Mouse (Mus musculus): Measurements from ENCODE around the gene Trpm2. TPM values are rescaled to one million over a fixed set of nuclear protein-coding genes. Genes with fewer than 3 reads are reported as not detected.

Gene Trpm2
- polyA plus RNA-seq, 1 experiment from 2014 or later, result 3.6 TPM

DNA sequence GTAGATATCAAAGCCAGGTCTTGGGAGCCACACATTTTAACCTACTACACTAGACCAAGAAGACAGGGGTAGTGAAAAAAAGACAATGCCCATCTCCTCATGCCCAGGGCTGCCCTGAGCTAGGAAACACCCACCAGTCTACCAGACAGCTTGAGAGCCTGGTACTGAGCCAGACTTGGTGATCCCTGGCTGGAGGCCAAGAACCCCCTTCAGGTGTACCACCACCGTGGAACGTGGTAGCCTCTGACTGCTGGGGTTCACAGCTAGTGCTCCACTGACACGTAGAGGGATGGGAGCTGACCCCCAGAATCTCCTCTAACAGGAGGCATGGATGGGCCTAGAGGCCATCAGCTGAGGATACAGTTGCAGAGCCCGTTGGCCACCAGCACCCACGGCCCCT is 29.8 kb upstream of the Trpm2 start:
- Histone ChIP-seq H3K27ac (replicated peaks; ENCODE audit: low read depth, low read length) (no peak overlapping the region), H3K36me3 (ENCODE audit: control insufficient read depth, insufficient read depth, low read length) (peaks cover 81% of the 10 kb centered on the region), H3K4me3 (replicated peaks; ENCODE audit: low read depth, low read length) (no peak overlapping the region), H3K4me2 (ENCODE audit: low read length) (no peak overlapping the region), H3K27me3 (ENCODE audit: control insufficient read depth, insufficient read depth, low read length) (no peaks in the 10 kb centered on the region), H3K9me3 (ENCODE audit: control insufficient read depth, low read length) (no peaks in the 10 kb centered on the region), H3K4me1 (ENCODE audit: control insufficient read depth, insufficient read depth, low read length) (no peaks in the 10 kb centered on the region), H3K9ac (replicated peaks; ENCODE audit: low read length) (no peak overlapping the region)
- ATAC-seq (ENCODE audit: low FRiP score, low TSS enrichment) (no peak), DNase-seq (no peak)
- 92% methylated on average over 5 of the region's 5 CpGs for WGBS

DNA sequence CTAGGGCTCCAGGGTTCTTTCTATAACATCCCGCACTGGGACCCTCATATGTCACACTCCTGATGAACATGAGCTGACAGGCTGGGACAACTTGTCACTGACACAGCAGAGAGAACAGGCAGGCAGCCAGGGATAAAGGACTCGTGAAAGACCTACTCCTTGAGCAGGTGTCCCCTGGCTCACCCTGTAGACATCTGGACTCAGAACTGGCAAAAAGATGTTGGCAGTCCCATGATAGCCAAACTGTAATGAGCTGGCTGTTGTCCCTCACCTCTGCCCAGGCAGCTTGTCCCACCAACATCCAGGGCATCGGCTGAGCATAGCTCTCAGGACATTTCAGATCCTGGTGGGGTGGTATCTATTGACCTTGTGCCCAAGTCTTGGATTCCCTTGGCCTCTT is 25.3 kb upstream of the Trpm2 start:
- Histone ChIP-seq H3K9ac (replicated peaks; ENCODE audit: low read length) (no peak overlapping the region), H3K4me1 (ENCODE audit: control insufficient read depth, insufficient read depth, low read length) (no peaks in the 10 kb centered on the region), H3K4me3 (replicated peaks; ENCODE audit: low read depth, low read length) (no peak overlapping the region), H3K27ac (replicated peaks; ENCODE audit: low read depth, low read length) (no peak overlapping the region), H3K36me3 (ENCODE audit: control insufficient read depth, insufficient read depth, low read length) (peaks cover 95% of the 10 kb centered on the region), H3K9me3 (ENCODE audit: control insufficient read depth, low read length) (no peaks in the 10 kb centered on the region), H3K4me2 (ENCODE audit: low read length) (no peak overlapping the region), H3K27me3 (ENCODE audit: control insufficient read depth, insufficient read depth, low read length) (no peaks in the 10 kb centered on the region)
- no peak for ATAC-seq (ENCODE audit: low FRiP score, low TSS enrichment)
- no peak for DNase-seq
- WGBS, result 94% methylated on average over 3 of the region's 3 CpGs

DNA sequence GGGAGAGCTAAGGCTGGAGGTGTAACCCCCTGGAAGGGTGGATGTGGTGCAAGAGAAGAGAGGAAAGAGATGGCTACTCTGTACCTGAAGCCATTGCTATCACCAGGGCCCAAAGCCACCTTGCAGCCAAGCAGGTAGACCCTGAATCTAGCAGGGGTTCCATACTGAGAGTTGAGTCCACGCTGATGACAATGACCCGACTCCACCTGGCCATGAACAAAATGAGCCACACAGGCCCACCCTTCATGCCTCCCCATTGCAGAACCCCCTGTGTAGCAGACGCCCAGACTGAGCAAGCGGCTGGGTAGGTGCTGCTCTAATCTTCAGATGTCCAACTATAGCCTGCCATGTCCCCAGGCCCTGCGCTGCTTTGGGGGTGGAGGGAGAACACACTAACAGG is 15.4 kb upstream of the Trpm2 start:
- no peak overlapping the region for H3K27ac ChIP-seq (replicated peaks; ENCODE audit: low read depth, low read length)
- H3K36me3 ChIP-seq (ENCODE audit: control insufficient read depth, insufficient read depth, low read length), result peaks cover 62% of the 10 kb centered on the region
- ATAC-seq (ENCODE audit: low FRiP score, low TSS enrichment) (no peak), DNase-seq (no peak)
- no peak overlapping the region for H3K4me2 ChIP-seq (ENCODE audit: low read length)
- no peaks in the 10 kb centered on the region for H3K4me1 ChIP-seq (ENCODE audit: control insufficient read depth, insufficient read depth, low read length)
- no peaks in the 10 kb centered on the region for H3K27me3 ChIP-seq (ENCODE audit: control insufficient read depth, insufficient read depth, low read length)
- H3K9me3 ChIP-seq (ENCODE audit: control insufficient read depth, low read length), result no peaks in the 10 kb centered on the region
- H3K9ac ChIP-seq (replicated peaks; ENCODE audit: low read length), result no peak overlapping the region
- WGBS, result 75% methylated on average over 5 of the region's 5 CpGs
- H3K4me3 ChIP-seq (replicated peaks; ENCODE audit: low read depth, low read length), result no peak overlapping the region

DNA sequence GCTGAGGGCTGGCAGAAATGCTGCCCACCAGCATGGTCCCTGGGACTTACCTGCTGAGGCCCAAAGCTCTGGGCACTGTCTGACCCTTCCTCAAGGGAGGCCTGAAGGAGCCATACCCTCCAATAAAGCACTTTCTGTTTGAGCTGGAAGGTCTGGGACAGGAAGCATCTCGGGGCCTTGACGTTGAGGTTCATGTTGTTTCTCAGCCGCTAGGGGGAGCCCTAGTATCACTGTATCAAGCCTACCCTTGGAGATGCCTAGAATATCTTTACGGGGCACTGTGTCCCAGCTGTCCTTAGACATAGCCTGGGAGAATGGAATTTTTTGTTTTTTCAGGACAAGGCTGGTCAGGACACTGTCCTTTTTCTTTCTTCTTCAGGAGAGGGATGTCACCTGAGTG is 14.3 kb upstream of the Trpm2 start:
- Histone ChIP-seq H3K9ac (replicated peaks; ENCODE audit: low read length) (no peak overlapping the region), H3K27ac (replicated peaks; ENCODE audit: low read depth, low read length) (no peak overlapping the region), H3K4me3 (replicated peaks; ENCODE audit: low read depth, low read length) (no peak overlapping the region), H3K27me3 (ENCODE audit: control insufficient read depth, insufficient read depth, low read length) (no peaks in the 10 kb centered on the region), H3K36me3 (ENCODE audit: control insufficient read depth, insufficient read depth, low read length) (peaks cover 56% of the 10 kb centered on the region), H3K4me2 (ENCODE audit: low read length) (no peak overlapping the region), H3K4me1 (ENCODE audit: control insufficient read depth, insufficient read depth, low read length) (no peaks in the 10 kb centered on the region), H3K9me3 (ENCODE audit: control insufficient read depth, low read length) (no peaks in the 10 kb centered on the region)
- under 1% methylated on average over 4 of the region's 4 CpGs for WGBS
- ATAC-seq (ENCODE audit: low FRiP score, low TSS enrichment) (peak; percentile 56; the same call in 1 of the 2 replicates), DNase-seq (peak; percentile 92)

DNA sequence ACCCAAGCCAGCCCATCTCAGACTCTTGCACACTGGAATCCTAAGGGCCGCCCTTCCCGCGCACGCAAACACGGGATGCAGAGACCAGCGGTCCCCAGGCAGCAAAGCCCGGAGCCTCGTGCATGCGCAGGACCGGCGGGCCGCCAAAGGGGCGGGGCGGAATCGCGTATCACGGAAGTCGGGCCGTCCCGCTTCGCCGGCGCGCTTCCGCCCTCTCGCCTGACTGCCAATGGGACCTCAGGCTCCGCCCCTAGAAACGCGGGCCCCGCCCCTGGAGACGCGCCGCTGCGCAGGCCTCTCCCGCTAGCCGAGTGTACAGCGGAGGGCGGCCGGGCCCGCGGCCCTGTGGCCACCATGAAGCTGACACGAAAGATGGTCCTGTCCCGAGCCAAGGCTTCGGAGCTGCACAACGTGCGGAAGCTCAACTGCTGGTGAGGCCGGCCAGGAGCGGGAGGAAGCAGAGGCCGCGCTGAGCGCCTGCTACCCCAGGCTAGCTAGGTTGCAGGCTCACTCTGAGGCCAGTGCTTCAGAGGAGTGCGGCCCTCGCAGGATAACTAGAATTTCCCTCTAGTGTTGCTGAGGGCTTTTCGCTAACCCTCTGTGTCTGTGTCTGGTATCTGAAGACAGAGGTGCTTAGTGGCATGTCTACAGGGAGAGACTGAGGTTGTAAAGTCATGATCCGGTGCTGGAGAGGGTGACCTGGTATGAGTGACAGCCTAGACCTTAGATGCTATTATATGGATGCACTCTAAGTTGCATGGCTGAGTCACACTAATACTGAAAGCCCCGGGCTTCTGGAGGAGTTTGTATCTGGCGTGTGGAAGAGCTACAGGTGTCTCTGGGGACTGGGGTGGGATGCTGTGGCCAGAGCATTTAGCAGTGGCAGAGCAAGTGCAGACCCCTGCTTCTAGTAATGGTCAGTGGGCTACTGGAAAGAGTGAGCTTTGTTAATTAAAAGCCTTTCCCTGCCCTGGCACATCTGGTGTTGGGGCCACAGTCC is 8.3 kb upstream of the Trpm2 start, which contains the start of gene 1810043G02Rik:
TSS of gene 1810043G02Rik (plus strand) at position 174 of the 1,000 bp plus-strand sequence.
- peak within 1 kb of the TSS; percentile 67 for H3K4me2 ChIP-seq (ENCODE audit: low read length)
- H3K9ac ChIP-seq (replicated peaks; ENCODE audit: low read length), result peak within 1 kb of the TSS; percentile 78
- H3K9me3 ChIP-seq (ENCODE audit: control insufficient read depth, low read length), result no peaks in the 10 kb centered on the region
- no peaks in the 10 kb centered on the region for H3K27me3 ChIP-seq (ENCODE audit: control insufficient read depth, insufficient read depth, low read length)
- H3K4me3 ChIP-seq (replicated peaks; ENCODE audit: low read depth, low read length), result peak within 1 kb of the TSS; percentile 67
- DNase-seq (peak; percentile 99), ATAC-seq (ENCODE audit: low FRiP score, low TSS enrichment) (peak; percentile 98)
- H3K4me1 ChIP-seq (ENCODE audit: control insufficient read depth, insufficient read depth, low read length), result peaks cover 6% of the 10 kb centered on the region
- H3K27ac ChIP-seq (replicated peaks; ENCODE audit: low read depth, low read length), result peak within 1 kb of the TSS; percentile 86
- WGBS, result 1% methylated on average over 57 of the region's 57 CpGs
- H3K36me3 ChIP-seq (ENCODE audit: control insufficient read depth, insufficient read depth, low read length), result peaks cover 24% of the 10 kb centered on the region

DNA sequence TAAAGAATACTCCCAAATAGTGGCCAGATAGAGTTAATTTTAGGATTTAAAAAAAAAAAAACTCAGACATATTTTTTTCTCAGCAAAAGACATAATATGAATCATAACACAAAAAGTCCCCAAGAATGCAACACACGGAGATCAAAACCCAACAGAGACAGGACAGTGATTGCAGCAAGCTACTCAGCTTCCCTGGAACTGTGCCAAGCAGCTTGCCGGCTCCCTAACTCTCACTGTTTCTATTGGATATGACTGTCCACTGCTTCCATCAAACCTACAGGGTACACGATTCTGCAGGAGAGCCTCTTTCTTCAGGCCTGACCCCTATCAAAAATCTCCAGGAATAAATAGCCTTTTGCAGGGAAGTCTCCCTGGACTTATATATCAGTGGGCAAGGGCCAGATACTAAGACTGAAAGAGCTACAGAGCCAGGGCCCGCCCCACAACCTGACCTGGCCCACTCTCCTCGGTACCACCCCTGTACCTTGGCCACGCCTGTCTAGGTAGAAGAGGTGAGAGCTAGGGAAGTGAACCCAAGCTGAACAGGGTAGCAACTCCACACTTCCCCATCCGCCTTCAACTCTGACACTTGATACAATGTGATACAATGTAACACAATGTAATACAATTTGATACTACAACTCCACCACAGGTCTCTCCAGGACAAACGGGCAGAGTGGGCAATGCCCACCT is 6.2 kb upstream of the Trpm2 start:
- Histone ChIP-seq H3K9me3 (ENCODE audit: control insufficient read depth, low read length) (no peaks in the 10 kb centered on the region), H3K27ac (replicated peaks; ENCODE audit: low read depth, low read length) (no peak overlapping the region), H3K27me3 (ENCODE audit: control insufficient read depth, insufficient read depth, low read length) (no peaks in the 10 kb centered on the region), H3K9ac (replicated peaks; ENCODE audit: low read length) (no peak overlapping the region), H3K4me3 (replicated peaks; ENCODE audit: low read depth, low read length) (no peak overlapping the region), H3K4me1 (ENCODE audit: control insufficient read depth, insufficient read depth, low read length) (peaks cover 6% of the 10 kb centered on the region), H3K36me3 (ENCODE audit: control insufficient read depth, insufficient read depth, low read length) (peaks cover 11% of the 10 kb centered on the region; the same call in 1 of the 2 replicates), H3K4me2 (ENCODE audit: low read length) (no peak overlapping the region)
- peak; percentile 17 for DNase-seq
- 75% methylated on average over 8 of the region's 8 CpGs for WGBS
- no peak for ATAC-seq (ENCODE audit: low FRiP score, low TSS enrichment)

DNA sequence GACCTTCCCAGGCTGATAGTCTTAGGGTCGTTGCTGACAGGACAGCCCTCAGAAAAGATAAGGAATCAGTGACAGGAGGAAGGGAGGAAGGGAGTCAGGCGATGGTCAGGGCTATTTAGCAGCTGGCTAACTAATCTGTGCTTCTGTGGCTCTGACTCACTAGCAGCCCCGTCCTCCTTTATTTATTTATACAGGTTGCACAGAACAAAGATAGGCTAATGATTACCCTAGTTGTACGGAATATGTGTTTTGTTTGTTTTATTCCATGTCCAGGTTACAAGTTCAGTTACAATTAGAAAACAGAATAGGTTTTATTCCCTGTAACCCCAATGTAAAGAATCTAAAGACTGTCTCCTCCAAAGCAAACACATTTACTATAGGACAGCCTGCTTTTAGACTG is 5.3 kb upstream of the Trpm2 start:
- H3K4me3 ChIP-seq (replicated peaks; ENCODE audit: low read depth, low read length), result no peak overlapping the region
- ATAC-seq (ENCODE audit: low FRiP score, low TSS enrichment), result no peak
- peaks cover 6% of the 10 kb centered on the region for H3K4me1 ChIP-seq (ENCODE audit: control insufficient read depth, insufficient read depth, low read length)
- no peaks in the 10 kb centered on the region for H3K27me3 ChIP-seq (ENCODE audit: control insufficient read depth, insufficient read depth, low read length)
- no peak overlapping the region for H3K4me2 ChIP-seq (ENCODE audit: low read length)
- no peaks in the 10 kb centered on the region for H3K9me3 ChIP-seq (ENCODE audit: control insufficient read depth, low read length)
- 59% methylated on average over 4 of the region's 4 CpGs for WGBS
- DNase-seq, result no peak
- 0 out of 2 replicates have a peak, but pooled peaks cover 6% of the 10 kb centered on the region for H3K36me3 ChIP-seq (ENCODE audit: control insufficient read depth, insufficient read depth, low read length)
- H3K9ac ChIP-seq (replicated peaks; ENCODE audit: low read length), result no peak overlapping the region
- H3K27ac ChIP-seq (replicated peaks; ENCODE audit: low read depth, low read length), result no peak overlapping the region

DNA sequence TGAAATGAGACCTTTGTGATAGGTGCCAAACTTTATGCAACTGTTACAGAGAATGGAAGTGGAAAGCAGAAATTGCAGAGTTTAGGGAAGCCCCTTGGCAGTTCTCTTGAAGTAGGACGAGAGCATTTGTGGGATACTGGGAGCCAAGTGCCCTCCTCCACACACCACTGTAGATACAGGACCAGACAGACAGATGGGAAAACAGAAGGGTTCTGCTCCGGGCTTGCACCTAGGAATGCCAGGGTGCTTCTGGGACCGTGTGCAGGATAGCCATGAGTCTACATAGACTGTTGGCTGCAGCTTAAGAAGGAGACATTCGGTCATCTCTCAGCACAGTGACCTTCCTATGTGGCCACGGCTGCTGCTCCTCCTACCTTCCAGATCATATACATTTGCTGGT is 4.4 kb upstream of the Trpm2 start:
- no peaks in the 10 kb centered on the region for H3K9me3 ChIP-seq (ENCODE audit: control insufficient read depth, low read length)
- no peak for ATAC-seq (ENCODE audit: low FRiP score, low TSS enrichment)
- H3K4me3 ChIP-seq (replicated peaks; ENCODE audit: low read depth, low read length), result no peak overlapping the region
- no peak overlapping the region for H3K9ac ChIP-seq (replicated peaks; ENCODE audit: low read length)
- no peaks in the 10 kb centered on the region for H3K36me3 ChIP-seq (ENCODE audit: control insufficient read depth, insufficient read depth, low read length)
- H3K4me2 ChIP-seq (ENCODE audit: low read length), result no peak overlapping the region
- H3K4me1 ChIP-seq (ENCODE audit: control insufficient read depth, insufficient read depth, low read length), result peaks cover 6% of the 10 kb centered on the region
- H3K27me3 ChIP-seq (ENCODE audit: control insufficient read depth, insufficient read depth, low read length), result no peaks in the 10 kb centered on the region
- 77% methylated on average over 5 of the region's 5 CpGs for WGBS
- DNase-seq, result no peak
- H3K27ac ChIP-seq (replicated peaks; ENCODE audit: low read depth, low read length), result no peak overlapping the region

Measured in midbrain, embryonic 14.5 days (tissue).